17 mouse cellular contexts compared by ENCODE assay signal in the genomic region with DNA sequence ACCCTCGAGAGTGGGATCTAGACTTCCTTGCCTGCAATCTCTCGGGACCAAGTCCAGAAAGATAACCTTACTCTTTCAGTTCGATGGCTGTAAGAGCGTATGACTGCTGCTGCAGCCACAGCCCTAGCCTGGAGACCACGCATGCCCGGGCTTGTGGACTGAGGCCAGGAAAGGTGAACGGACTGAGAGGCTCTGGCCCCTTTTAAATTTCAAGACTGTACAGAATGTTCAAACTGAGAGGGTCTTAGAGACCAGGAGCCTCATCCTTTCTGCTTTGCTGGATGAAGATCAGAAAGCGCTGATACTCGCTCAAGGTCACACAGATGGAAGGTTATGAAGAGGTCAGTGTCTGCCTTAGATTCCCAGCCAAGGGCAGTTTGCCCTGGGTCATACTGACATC. TPM values are rescaled to one million over a fixed set of nuclear protein-coding genes. Genes with fewer than 3 reads are reported as not detected.
DNase-seq lines count a peak whose midpoint lies in the region; ATAC-seq and TF ChIP-seq lines count a peak whose summit lies in the region.
"Had no signal": no experiment of that assay in that cellular context is flagged by ENCODE, and none has a peak within 500 bp of the region (broad histone marks: within the 10 kb centered on the region; RNA-seq: fewer than 3 reads in every experiment).

No protein-coding gene starts in this region.

- no peak overlapping the region for H3K4me3 ChIP-seq in heart, embryonic 15.5 days
- H3K4me3 ChIP-seq in intestine, postnatal 0 days (ENCODE audit: low read depth, low read length), result no peak overlapping the region
- H3K4me3 ChIP-seq: forebrain, embryonic 13.5 days; liver, embryonic 12.5 days had no signal

- H3K27me3 ChIP-seq in heart, embryonic 15.5 days, result no peaks in the 10 kb centered on the region
- H3K27me3 ChIP-seq in intestine, postnatal 0 days (replicated peaks; ENCODE audit: control insufficient read depth, insufficient read depth, low read length), result no peaks in the 10 kb centered on the region

- no peak overlapping the region for H3K9ac ChIP-seq in heart, embryonic 15.5 days
- H3K9ac ChIP-seq in intestine, postnatal 0 days (ENCODE audit: low read depth, low read length), result no peak overlapping the region
- H3K9ac ChIP-seq: forebrain, embryonic 13.5 days; liver, embryonic 12.5 days had no signal

- 26% methylated on average over 9 of the region's 9 CpGs for WGBS in heart, embryonic 15.5 days
- 39% methylated on average over 9 of the region's 9 CpGs for WGBS in intestine, postnatal 0 days

- ATAC-seq in heart, embryonic 15.5 days (replicated peaks; ENCODE audit: insufficient number of reproducible peaks, insufficient read depth, low FRiP score, low read depth), result no peak
- ATAC-seq in intestine, postnatal 0 days, result peak; percentile 19; the same call in 1 of the 2 replicates
- no peak for ATAC-seq in frontal cortex, adult (ENCODE audit: low TSS enrichment)
- ATAC-seq: forebrain, embryonic 13.5 days; hindbrain, postnatal 0 days; liver, embryonic 12.5 days; lung, postnatal 0 days had no signal

- no peaks in the 10 kb centered on the region for H3K36me3 ChIP-seq in heart, embryonic 15.5 days
- no peaks in the 10 kb centered on the region for H3K36me3 ChIP-seq in intestine, postnatal 0 days (ENCODE audit: control insufficient read depth, insufficient read depth)
- H3K36me3 ChIP-seq: G1E; liver, embryonic 12.5 days had no signal

- no peaks in the 10 kb centered on the region for H3K9me3 ChIP-seq in heart, embryonic 15.5 days (replicated peaks)
- H3K9me3 ChIP-seq in intestine, postnatal 0 days (ENCODE audit: control insufficient read depth), result no peaks in the 10 kb centered on the region
- H3K9me3 ChIP-seq: forebrain, embryonic 13.5 days; G1E; liver, embryonic 12.5 days had no signal

- no peak overlapping the region for H3K27ac ChIP-seq in heart, embryonic 15.5 days
- H3K27ac ChIP-seq in intestine, postnatal 0 days (ENCODE audit: low read depth, low read length), result peak overlapping the region; percentile 22; the same call in 1 of the 2 replicates
- H3K27ac ChIP-seq: forebrain, embryonic 13.5 days; hindbrain, postnatal 0 days; liver, embryonic 12.5 days had no signal

- peak; percentile 23 to 29 for DNase-seq in cerebellum, postnatal 10 days
- no peak for DNase-seq in cerebellum, adult 11 months
- DNase-seq in heart, postnatal 14 days, result no peak
- peak; percentile 20 for DNase-seq in adrenal gland, postnatal 14 days
- DNase-seq in T-cell, adult 2 months (ENCODE audit: low spot score), result no peak
- DNase-seq: cerebellum, adult 11-12 months; kidney, adult 9 months; layer of hippocampus, postnatal 36 days; thymus, postnatal 36 days had no signal

- peaks cover 14% of the 10 kb centered on the region for H3K4me1 ChIP-seq in heart, embryonic 15.5 days (replicated peaks)
- H3K4me1 ChIP-seq in intestine, postnatal 0 days (replicated peaks; ENCODE audit: control insufficient read depth, insufficient read depth, low read length), result no peaks in the 10 kb centered on the region

- intact Hi-C loops in heart, postnatal 14 days (cut with DNase I), result no loop called here

- TF ChIP-seq CTCF in intestine, postnatal 0 days (IDR thresholded peaks at IDR 0.05; ENCODE audit: low read depth), result no peak

- H3K4me2 ChIP-seq in heart, embryonic 15.5 days, result peak overlapping the region; percentile 2; the same call in 1 of the 2 replicates
- H3K4me2 ChIP-seq in intestine, postnatal 0 days (replicated peaks; ENCODE audit: low read depth), result peak overlapping the region; percentile 41; the same call in 1 of the 2 replicates
- H3K4me2 ChIP-seq: forebrain, embryonic 13.5 days; liver, embryonic 12.5 days had no signal

RNA-seq across cellular contexts. Expression of a gene that starts 4.8 kb away (rescaled TPM):
- polyA plus RNA-seq in heart, embryonic 15.5 days (2015; fragmentation: Nextera tagmentation; extraction: Ambion mirVana), result 10.7 and 15.4 TPM in 2 replicates
- 1 to 10 TPM; 6.5 to 6.9 TPM for total RNA-seq in heart, postnatal 14 days (2021)
- 19.5 and 25.9 TPM in 2 replicates for total RNA-seq in adrenal gland, postnatal 14 days (2021)
- polyA plus RNA-seq in intestine, postnatal 0 days (2015; fragmentation: Nextera tagmentation; extraction: Ambion mirVana), result 13.8 and 15.1 TPM in 2 replicates
- polyA plus RNA-seq: G1E had no signal

Comparison
In these comparisons a context has a peak if more than half of its experiments do, and no peak if none do; other contexts are left out.
1. DNase-seq: peak in cerebellum, postnatal 10 days (2 of 2) and adrenal gland, postnatal 14 days (single experiment); none in cerebellum, adult 11 months (single experiment), heart, postnatal 14 days (0 of 2) and T-cell, adult 2 months (single experiment).